Mouse (Mus musculus): ENCODE measurements around the gene March8. TPM values are rescaled to one million over a fixed set of nuclear protein-coding genes. Genes with fewer than 3 reads are reported as not detected.
A peak's percentile ranks its signal among the peaks of the same experiment; 100 is the strongest.

March8 gene
- polyA plus RNA-seq, 1 experiment from 2014 or later = 29.4 TPM

- TF ChIP-seq CTCF (IDR thresholded peaks at IDR 0.05; ENCODE audit: low read depth) = no peak
- 77% methylated on average over 6 of the region's 6 CpGs for WGBS
- no peaks in the 10 kb centered on the region for H3K36me3 ChIP-seq (ENCODE audit: control insufficient read depth, insufficient read depth)
- no peaks in the 10 kb centered on the region for H3K9me3 ChIP-seq (ENCODE audit: control insufficient read depth)
- H3K27ac ChIP-seq (ENCODE audit: low read depth, low read length) = no peak overlapping the region
- H3K9ac ChIP-seq (ENCODE audit: low read depth, low read length) = no peak overlapping the region
- H3K4me1 ChIP-seq (replicated peaks; ENCODE audit: control insufficient read depth, insufficient read depth, low read length) = no peaks in the 10 kb centered on the region
- no peak for ATAC-seq
- no peaks in the 10 kb centered on the region for H3K27me3 ChIP-seq (replicated peaks; ENCODE audit: control insufficient read depth, insufficient read depth, low read length)
- no peak overlapping the region for H3K4me2 ChIP-seq (replicated peaks; ENCODE audit: low read depth)
- H3K4me3 ChIP-seq (ENCODE audit: low read depth, low read length) = no peak overlapping the region
Measured at GRCm38 (mm10) chr6:116416000-116416552, 78.3 kb downstream of the March8 start.

GRCm38 (mm10) chr6:116417518-116418315 lies 79.9 kb downstream of the March8 start:
- Histone ChIP-seq H3K4me3 (ENCODE audit: low read depth, low read length) (no peak overlapping the region), H3K36me3 (ENCODE audit: control insufficient read depth, insufficient read depth) (no peaks in the 10 kb centered on the region), H3K9me3 (ENCODE audit: control insufficient read depth) (no peaks in the 10 kb centered on the region), H3K27ac (ENCODE audit: low read depth, low read length) (no peak overlapping the region), H3K4me1 (replicated peaks; ENCODE audit: control insufficient read depth, insufficient read depth, low read length) (no peaks in the 10 kb centered on the region), H3K9ac (ENCODE audit: low read depth, low read length) (no peak overlapping the region), H3K4me2 (replicated peaks; ENCODE audit: low read depth) (no peak overlapping the region), H3K27me3 (replicated peaks; ENCODE audit: control insufficient read depth, insufficient read depth, low read length) (no peaks in the 10 kb centered on the region)
- TF ChIP-seq CTCF (IDR thresholded peaks at IDR 0.05; ENCODE audit: low read depth) = peak; percentile 69
- no peak for ATAC-seq
- WGBS = 55% methylated on average over 6 of the region's 6 CpGs

GRCm38 (mm10) chr6:116418487-116418886 lies 80.7 kb downstream of the March8 start:
- Histone ChIP-seq H3K4me1 (replicated peaks; ENCODE audit: control insufficient read depth, insufficient read depth, low read length) (no peaks in the 10 kb centered on the region), H3K4me2 (replicated peaks; ENCODE audit: low read depth) (no peak overlapping the region), H3K27me3 (replicated peaks; ENCODE audit: control insufficient read depth, insufficient read depth, low read length) (no peaks in the 10 kb centered on the region), H3K4me3 (ENCODE audit: low read depth, low read length) (no peak overlapping the region), H3K36me3 (ENCODE audit: control insufficient read depth, insufficient read depth) (no peaks in the 10 kb centered on the region), H3K9ac (ENCODE audit: low read depth, low read length) (no peak overlapping the region), H3K27ac (ENCODE audit: low read depth, low read length) (no peak overlapping the region), H3K9me3 (ENCODE audit: control insufficient read depth) (no peaks in the 10 kb centered on the region)
- 84% methylated on average over 1 of the region's 1 CpGs for WGBS
- no peak for ATAC-seq
- TF ChIP-seq CTCF (IDR thresholded peaks at IDR 0.05; ENCODE audit: low read depth) = no peak

- no peak for ATAC-seq
- no peaks in the 10 kb centered on the region for H3K4me1 ChIP-seq (replicated peaks; ENCODE audit: control insufficient read depth, insufficient read depth, low read length)
- H3K27ac ChIP-seq (ENCODE audit: low read depth, low read length) = no peak overlapping the region
- TF ChIP-seq CTCF (IDR thresholded peaks at IDR 0.05; ENCODE audit: low read depth) = no peak
- no peaks in the 10 kb centered on the region for H3K27me3 ChIP-seq (replicated peaks; ENCODE audit: control insufficient read depth, insufficient read depth, low read length)
- no peaks in the 10 kb centered on the region for H3K9me3 ChIP-seq (ENCODE audit: control insufficient read depth)
- no peak overlapping the region for H3K4me2 ChIP-seq (replicated peaks; ENCODE audit: low read depth)
- no peak overlapping the region for H3K9ac ChIP-seq (ENCODE audit: low read depth, low read length)
- H3K4me3 ChIP-seq (ENCODE audit: low read depth, low read length) = no peak overlapping the region
- no peaks in the 10 kb centered on the region for H3K36me3 ChIP-seq (ENCODE audit: control insufficient read depth, insufficient read depth)
- WGBS = 67% methylated on average over 6 of the region's 6 CpGs
Measured at GRCm38 (mm10) chr6:116419699-116420098, 81.9 kb downstream of the March8 start.

DNA sequence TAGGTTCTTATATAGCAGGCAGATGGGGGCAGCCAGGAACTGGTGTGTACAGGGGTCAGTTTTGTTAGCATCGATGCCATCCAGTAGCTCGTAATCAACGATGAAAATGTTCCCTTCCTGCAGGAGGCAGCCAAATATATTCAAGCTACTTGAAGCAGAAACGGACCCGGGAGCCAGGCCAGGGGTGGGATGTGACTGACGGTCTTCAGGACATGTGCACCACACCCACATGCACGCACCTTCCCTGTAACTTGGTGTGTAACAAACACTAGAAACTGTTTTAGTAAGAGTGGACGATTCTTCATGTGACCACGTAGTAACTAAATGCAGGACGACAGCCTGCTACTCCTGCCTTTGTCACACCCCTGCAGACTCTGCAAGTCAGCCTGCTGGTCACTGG lies 82.4 kb downstream of the March8 start:
- H3K9me3 ChIP-seq (ENCODE audit: control insufficient read depth) = no peaks in the 10 kb centered on the region
- no peak overlapping the region for H3K27ac ChIP-seq (ENCODE audit: low read depth, low read length)
- H3K4me2 ChIP-seq (replicated peaks; ENCODE audit: low read depth) = no peak overlapping the region
- ATAC-seq = no peak
- no peaks in the 10 kb centered on the region for H3K4me1 ChIP-seq (replicated peaks; ENCODE audit: control insufficient read depth, insufficient read depth, low read length)
- H3K9ac ChIP-seq (ENCODE audit: low read depth, low read length) = no peak overlapping the region
- H3K36me3 ChIP-seq (ENCODE audit: control insufficient read depth, insufficient read depth) = no peaks in the 10 kb centered on the region
- no peaks in the 10 kb centered on the region for H3K27me3 ChIP-seq (replicated peaks; ENCODE audit: control insufficient read depth, insufficient read depth, low read length)
- TF ChIP-seq CTCF (IDR thresholded peaks at IDR 0.05; ENCODE audit: low read depth) = no peak
- H3K4me3 ChIP-seq (ENCODE audit: low read depth, low read length) = no peak overlapping the region
- 73% methylated on average over 10 of the region's 10 CpGs for WGBS

DNA sequence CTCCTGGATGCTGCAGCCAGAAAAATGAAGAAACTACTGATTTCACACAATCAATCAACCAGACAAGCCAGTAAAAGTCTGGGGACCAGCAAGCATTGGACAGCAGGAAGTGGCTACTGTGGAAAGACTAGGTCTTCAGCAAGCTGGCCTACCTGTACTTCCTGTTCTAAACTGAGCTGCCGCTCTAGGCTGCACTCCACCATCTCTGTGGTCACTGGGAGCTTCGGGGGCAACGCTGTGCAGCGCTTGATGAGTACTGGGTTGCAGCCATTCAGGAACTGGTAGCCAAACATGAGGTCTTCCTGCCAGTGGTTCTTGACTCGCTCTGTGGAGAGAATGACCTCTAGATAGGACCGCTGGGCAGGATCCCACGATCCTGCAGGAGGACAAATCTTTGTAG lies 85.2 kb downstream of the March8 start:
- Histone ChIP-seq H3K9ac (ENCODE audit: low read depth, low read length) (no peak overlapping the region), H3K27me3 (replicated peaks; ENCODE audit: control insufficient read depth, insufficient read depth, low read length) (no peaks in the 10 kb centered on the region), H3K4me2 (replicated peaks; ENCODE audit: low read depth) (no peak overlapping the region), H3K9me3 (ENCODE audit: control insufficient read depth) (no peaks in the 10 kb centered on the region), H3K36me3 (ENCODE audit: control insufficient read depth, insufficient read depth) (no peaks in the 10 kb centered on the region), H3K4me3 (ENCODE audit: low read depth, low read length) (no peak overlapping the region), H3K27ac (ENCODE audit: low read depth, low read length) (no peak overlapping the region), H3K4me1 (replicated peaks; ENCODE audit: control insufficient read depth, insufficient read depth, low read length) (no peaks in the 10 kb centered on the region)
- 87% methylated on average over 7 of the region's 7 CpGs for WGBS
- no peak for TF ChIP-seq CTCF (IDR thresholded peaks at IDR 0.05; ENCODE audit: low read depth)
- ATAC-seq = no peak
